19 mouse cellular contexts compared by ENCODE assay signal in genomic region chr11:118168714-118169113, GRCm38 (mm10). TPM values are rescaled to one million over a fixed set of nuclear protein-coding genes. Genes with fewer than 3 reads are reported as not detected.
DNase-seq lines count a peak whose midpoint lies in the region; ATAC-seq and TF ChIP-seq lines count a peak whose summit lies in the region.
"Had no signal": no experiment of that assay in that cellular context is flagged by ENCODE, and none has a peak within 500 bp of the region (broad histone marks: within the 10 kb centered on the region; RNA-seq: fewer than 3 reads in every experiment).

No protein-coding gene starts in this region.

- ATAC-seq in cerebellum, adult (ENCODE audit: insufficient number of reproducible peaks, low FRiP score, low TSS enrichment): no peak
- no peak for ATAC-seq in heart, embryonic 13.5 days (ENCODE audit: extremely low read depth, insufficient number of reproducible peaks, low FRiP score, low TSS enrichment)
- ATAC-seq: forebrain, embryonic 16.5 days; hindbrain, embryonic 16.5 days; inflammation-experienced regulatory T-cells, adult 6 months; intestine, postnatal 0 days had no signal

- H3K27ac ChIP-seq in heart, embryonic 13.5 days (replicated peaks): no peak overlapping the region; the same call in 1 of the 2 replicates
- no peak overlapping the region for H3K27ac ChIP-seq in heart, adult 2 months
- H3K27ac ChIP-seq: hindbrain, embryonic 12.5 days had no signal

- H3K9me3 ChIP-seq in heart, embryonic 13.5 days: no peaks in the 10 kb centered on the region
- H3K9me3 ChIP-seq: hindbrain, embryonic 12.5 days had no signal

- TF ChIP-seq POLR2A in heart, adult 2 months (IDR thresholded peaks at IDR 0.05; ENCODE audit: insufficient read depth, low read depth, low read length): no peak

- H3K9ac ChIP-seq in heart, embryonic 13.5 days: 0 out of 2 replicates have a peak overlapping the region, but pooled peaks have one; percentile 5
- no peak overlapping the region for H3K9ac ChIP-seq in heart, adult 2 months (ENCODE audit: low read depth, low read length)
- H3K9ac ChIP-seq: hindbrain, embryonic 12.5 days had no signal

- H3K36me3 ChIP-seq in heart, embryonic 13.5 days: peaks cover 96% of the 10 kb centered on the region
- no peaks in the 10 kb centered on the region; the same call in 1 of the 2 replicates for H3K36me3 ChIP-seq in heart, adult 2 months (ENCODE audit: control insufficient read depth, insufficient read depth, low read length)

- no peaks in the 10 kb centered on the region for H3K79me2 ChIP-seq in heart, adult 2 months (replicated peaks; ENCODE audit: control insufficient read depth, insufficient read depth, low read length)

- intact Hi-C loops in heart, adult 2 months (cut with DNase I): no loop called here

- peaks cover 63% of the 10 kb centered on the region for H3K4me1 ChIP-seq in heart, embryonic 13.5 days
- peaks cover 10% of the 10 kb centered on the region for H3K4me1 ChIP-seq in heart, adult 2 months (ENCODE audit: control insufficient read depth, insufficient read depth, low read length)

- no peaks in the 10 kb centered on the region for H3K27me3 ChIP-seq in heart, embryonic 13.5 days (replicated peaks)
- H3K27me3 ChIP-seq in heart, adult 2 months (ENCODE audit: control insufficient read depth, insufficient read depth, low read length): no peaks in the 10 kb centered on the region
- H3K27me3 ChIP-seq: hindbrain, embryonic 12.5 days had no signal

- no peak for TF ChIP-seq CTCF in heart, adult 2 months (IDR thresholded peaks at IDR 0.05)

- 73% methylated on average over 9 of the region's 9 CpGs for WGBS in heart, embryonic 13.5 days
- 83% methylated on average over 9 of the region's 9 CpGs for WGBS in heart, adult 2 months

- peak; percentile 71 for DNase-seq in cerebellum, adult 11-12 months
- DNase-seq in heart, adult 2 months: no peak
- DNase-seq in brain, adult 2 months (ENCODE audit: low read depth, low spot score): peak; percentile 56
- peak; percentile 72 for DNase-seq in cerebellum, adult 9-11 months
- no peak for DNase-seq in natural killer cell, adult 2 months (ENCODE audit: low spot score in 2 of 2)
- no peak for DNase-seq in lung, postnatal 36 days
- DNase-seq: adrenal gland, postnatal 14 days; gastrocnemius, postnatal 10 days; heart, adult 18-20 months; heart, postnatal 4 days; kidney, adult 8-10 months had no signal

- H3K4me3 ChIP-seq in heart, embryonic 13.5 days: no peak overlapping the region
- no peak overlapping the region for H3K4me3 ChIP-seq in heart, adult 2 months
- H3K4me3 ChIP-seq: hindbrain, embryonic 12.5 days had no signal

- no peak overlapping the region for H3K4me2 ChIP-seq in heart, embryonic 13.5 days
- H3K4me2 ChIP-seq: heart, embryonic 11.5 days; hindbrain, embryonic 12.5 days had no signal

- no peak for TF ChIP-seq EP300 in heart, adult 2 months (IDR thresholded peaks at IDR 0.05; ENCODE audit: insufficient read depth, low read depth, low read length)

RNA-seq across cellular contexts. Expression of gene Dnah17, which starts 38.3 kb away (rescaled TPM):
- polyA plus RNA-seq in heart, embryonic 13.5 days (2015; fragmentation: Nextera tagmentation; extraction: Ambion mirVana): 0.05 and 0.10 TPM in 2 replicates
- under 1 TPM; 0.11 to 0.26 TPM for total RNA-seq in heart, adult 2 months (2021)
- polyA plus RNA-seq in heart, adult 2 months (2012; rRNA removed): 0.03 and 0.08 TPM in 2 replicates

Comparison
In these comparisons a context has a peak if more than half of its experiments do, and no peak if none do; other contexts are left out.
1. DNase-seq: peak in cerebellum, adult 11-12 months (single experiment), brain, adult 2 months (single experiment) and cerebellum, adult 9-11 months (single experiment); none in heart, adult 2 months (0 of 2), natural killer cell, adult 2 months (0 of 2) and lung, postnatal 36 days (single experiment).